Mouse (Mus musculus): ENCODE data around the gene Zfp637.

Gene Zfp637

GRCm38 (mm10) chr6:117840686-117841510 is at the start of gene Zfp637:
Gene Zfp637, plus strand, starts transcription at chr6:117841180.
- under 1% methylated on average over 66 of the region's 66 CpGs for WGBS

- 89% methylated on average over 3 of the region's 3 CpGs for WGBS
These were observed 45.7 kb upstream of the Zfp637 start for GRCm38 (mm10) chr6:117795251-117795650.

DNA sequence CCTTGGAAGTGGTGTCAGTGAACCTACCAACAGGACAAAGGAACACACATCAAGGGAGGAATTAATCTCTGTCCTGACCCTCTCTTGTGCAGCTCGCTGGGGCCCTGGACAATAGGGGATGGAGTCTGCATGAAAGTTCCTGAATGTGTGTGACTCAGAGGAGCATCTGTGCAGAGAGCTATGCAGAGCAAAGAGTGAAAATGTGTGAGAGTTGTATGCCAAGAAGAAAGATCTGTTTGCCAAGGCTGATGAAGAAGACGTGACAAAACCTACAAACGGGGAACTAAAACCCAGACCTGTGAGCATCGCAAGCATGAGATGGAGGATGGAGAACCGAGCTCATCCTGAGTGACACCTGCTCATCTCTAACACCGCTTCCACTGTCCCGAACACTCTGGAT is 40.2 kb upstream of the Zfp637 start:
- WGBS: 61% methylated on average over 7 of the region's 7 CpGs

GRCm38 (mm10) chr6:117801801-117802200 is 39.2 kb upstream of the Zfp637 start:
- 80% methylated on average over 6 of the region's 6 CpGs for WGBS

DNA sequence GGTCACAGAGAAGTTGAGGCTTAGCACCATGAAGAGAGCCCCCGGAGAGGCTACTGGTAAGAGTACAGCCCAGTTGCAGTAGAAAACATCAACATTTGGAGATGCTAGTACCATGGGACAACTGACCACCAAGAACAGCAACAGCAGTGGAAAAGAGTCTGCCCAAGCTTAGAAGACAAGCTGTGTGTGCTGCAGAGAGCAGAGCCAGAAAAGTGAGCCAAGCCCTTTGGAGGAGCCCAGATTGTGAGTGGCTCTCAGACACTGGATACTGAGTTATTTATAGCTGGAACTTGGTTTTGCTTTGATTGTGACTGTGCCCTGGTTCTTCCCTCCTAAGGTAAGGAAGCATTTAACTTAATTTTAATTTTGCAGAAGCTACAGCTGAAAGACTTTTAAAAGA is 33.2 kb upstream of the Zfp637 start:
- 74% methylated on average over 1 of the region's 1 CpGs for WGBS

GRCm38 (mm10) chr6:117809816-117810215 is 31.2 kb upstream of the Zfp637 start:
- WGBS: 97% methylated on average over 6 of the region's 6 CpGs

- 63% methylated on average over 4 of the region's 4 CpGs for WGBS
These were observed 30.3 kb upstream of the Zfp637 start for GRCm38 (mm10) chr6:117810717-117811116.

DNA sequence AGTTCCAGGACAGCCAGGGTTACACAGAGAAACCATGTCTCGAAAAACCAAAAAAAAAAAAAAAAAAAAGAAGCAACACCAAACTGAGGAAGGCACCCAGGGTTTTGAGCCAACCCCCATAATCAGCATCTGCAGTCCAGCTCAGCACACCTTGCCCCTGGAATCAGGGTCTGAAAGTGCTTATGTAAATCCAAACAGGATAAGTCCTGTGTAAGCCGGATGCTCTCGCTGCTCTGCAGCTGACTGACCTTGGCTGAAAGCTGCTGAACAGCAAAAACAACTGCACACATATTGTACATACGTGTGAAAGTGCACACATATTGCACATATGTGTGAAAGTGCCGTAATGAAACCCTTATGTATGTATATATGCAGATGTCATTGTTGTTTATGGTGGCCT is 29.7 kb upstream of the Zfp637 start:
- 81% methylated on average over 5 of the region's 5 CpGs for WGBS

- 82% methylated on average over 5 of the region's 5 CpGs for WGBS
These were observed 23.9 kb upstream of the Zfp637 start for GRCm38 (mm10) chr6:117817108-117817541.

- 77% methylated on average over 14 of the region's 14 CpGs for WGBS
These were observed 20.7 kb upstream of the Zfp637 start for GRCm38 (mm10) chr6:117820327-117820726.

DNA sequence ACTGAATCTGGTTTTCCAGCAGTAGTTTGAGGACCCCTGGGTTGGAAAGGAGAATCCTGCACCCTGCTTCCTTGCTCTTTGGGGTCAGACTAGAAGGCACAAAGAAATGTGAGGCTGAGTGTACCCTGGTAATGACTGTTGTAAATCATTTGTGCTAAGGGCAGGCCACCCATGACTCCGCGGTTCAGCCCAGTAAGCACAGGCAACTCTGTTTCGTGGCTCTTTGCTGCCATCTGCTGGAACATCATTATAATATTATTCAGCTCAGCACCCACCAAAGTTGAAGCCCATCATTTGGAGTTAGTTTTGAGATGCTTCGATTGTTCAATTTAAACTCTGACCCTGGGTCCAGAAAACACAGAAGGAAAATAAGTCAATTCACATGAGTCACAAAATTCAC is 15.6 kb upstream of the Zfp637 start:
- WGBS: 10% methylated on average over 4 of the region's 4 CpGs

GRCm38 (mm10) chr6:117828273-117828672 is 12.7 kb upstream of the Zfp637 start:
- WGBS: 20% methylated on average over 9 of the region's 9 CpGs

GRCm38 (mm10) chr6:117841511-117841955 is 553 bp downstream of the Zfp637 start:
- WGBS: 5% methylated on average over 12 of the region's 12 CpGs

DNA sequence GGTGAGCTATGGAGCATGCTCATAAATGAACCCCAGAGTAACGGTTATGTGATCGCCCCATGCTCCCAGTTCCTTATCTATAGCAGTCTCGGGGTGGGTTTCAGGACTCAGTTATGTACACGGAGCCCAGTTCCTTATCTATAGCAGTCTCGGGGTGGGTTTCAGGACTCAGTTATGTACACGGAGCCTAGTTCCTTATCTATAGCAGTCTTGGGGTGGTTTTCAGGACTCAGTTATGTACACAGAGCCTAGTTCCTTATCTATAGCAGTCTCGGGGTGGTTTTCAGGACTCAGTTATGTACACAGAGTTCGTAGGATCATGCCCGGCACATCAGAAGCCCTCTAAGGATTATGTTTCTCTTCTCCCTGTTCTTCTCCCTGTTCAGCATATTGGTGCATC is 3.6 kb downstream of the Zfp637 start:
- 96% methylated on average over 9 of the region's 9 CpGs for WGBS

GRCm38 (mm10) chr6:117846671-117847070 is 5.7 kb downstream of the Zfp637 start:
- WGBS: 50% methylated on average over 4 of the region's 4 CpGs

GRCm38 (mm10) chr6:117847772-117848171 is 6.8 kb downstream of the Zfp637 start:
- WGBS: 98% methylated on average over 2 of the region's 2 CpGs

GRCm38 (mm10) chr6:117848577-117848976 is 7.6 kb downstream of the Zfp637 start:
- 96% methylated on average over 5 of the region's 5 CpGs for WGBS

GRCm38 (mm10) chr6:117851747-117852146 is 10.8 kb downstream of the Zfp637 start:
- 54% methylated on average over 2 of the region's 2 CpGs for WGBS

DNA sequence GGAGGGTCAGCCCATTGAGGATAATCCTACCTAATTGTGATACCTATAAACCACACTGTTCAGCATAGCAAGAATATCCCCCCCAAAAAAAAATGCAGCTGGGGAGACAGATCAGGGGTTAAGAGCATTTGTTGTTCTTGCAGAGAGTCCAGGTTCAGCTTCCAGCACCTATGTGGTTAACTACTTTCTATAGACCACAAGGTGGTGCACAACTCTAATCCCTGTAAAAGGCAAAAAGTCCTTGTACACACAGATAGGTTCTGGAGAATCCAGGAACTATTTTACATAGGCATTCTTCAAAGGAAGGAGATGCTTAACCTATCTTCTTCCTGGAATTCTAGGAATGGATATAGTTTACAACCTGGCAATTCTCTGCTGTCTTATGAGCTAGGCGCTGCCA is 17.0 kb downstream of the Zfp637 start:
- WGBS: 93% methylated on average over 1 of the region's 1 CpGs

- WGBS: 61% methylated on average over 6 of the region's 6 CpGs
These were observed 20.9 kb downstream of the Zfp637 start, which contains the start of gene Zfp239 for GRCm38 (mm10) chr6:117861848-117862247. Gene Zfp239, plus strand, starts transcription at chr6:117862100.

- 75% methylated on average over 8 of the region's 8 CpGs for WGBS
These were observed 21.5 kb downstream of the Zfp637 start for GRCm38 (mm10) chr6:117862465-117862864.

- WGBS: 1% methylated on average over 26 of the region's 26 CpGs
These were observed 22.1 kb downstream of the Zfp637 start for GRCm38 (mm10) chr6:117862899-117863620.

DNA sequence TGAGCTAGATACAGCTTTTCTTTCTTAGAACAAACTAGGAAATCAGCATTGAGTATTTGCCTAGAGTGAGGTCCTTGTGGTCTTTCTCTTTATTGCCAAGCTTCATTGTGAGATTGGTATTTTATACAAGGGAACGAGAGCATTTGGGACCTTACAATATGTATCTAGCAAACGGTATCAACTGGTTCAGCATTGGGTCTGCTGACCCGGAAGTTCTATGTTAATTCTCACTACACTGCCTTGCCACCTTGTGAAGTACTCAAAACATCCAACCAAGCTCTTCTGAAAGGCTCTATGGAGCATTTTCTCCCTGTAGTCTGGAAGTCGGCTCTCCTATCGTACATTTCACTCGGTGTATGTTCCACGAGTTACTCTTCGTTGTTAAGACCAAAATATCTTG is 22.8 kb downstream of the Zfp637 start:
- WGBS: 80% methylated on average over 8 of the region's 8 CpGs
